Mouse (Mus musculus) hindlimb bud, embryonic 11.5 days (tissue): ENCODE results near the gene Trhde.

Source experiments
- DNase-seq: peaks from one replicate; pipeline ENCODE4 v3.0.0-alpha.2; 2012; ENCODE audit warnings: low read depth, low spot score; ENCODE audit errors: extremely low spot score

Gene Trhde

GRCm38 (mm10) chr10:114802161-114802651 lies at the start of gene Trhde:
Gene Trhde, minus strand, starts transcription at chr10:114802307.
- no peak for DNase-seq

DNA sequence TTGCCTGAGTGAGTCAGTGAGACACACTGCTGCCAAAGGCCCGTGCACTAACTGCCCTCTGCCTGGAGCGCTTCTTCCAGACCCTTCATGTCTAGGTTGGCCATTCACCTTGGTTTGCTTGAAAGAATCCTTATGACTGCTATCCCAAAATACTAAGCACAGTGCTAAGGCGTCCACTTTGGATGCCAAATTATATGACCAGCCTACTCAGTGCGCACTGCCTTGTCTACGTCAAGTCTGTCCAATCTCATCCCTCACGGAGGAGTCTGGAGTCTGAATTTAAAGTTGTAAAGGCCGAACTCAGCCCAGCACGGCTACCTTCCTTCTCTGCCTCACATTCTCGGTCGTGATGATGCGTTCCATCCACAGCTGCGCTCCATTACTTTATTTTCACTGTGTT lies 39.9 kb upstream of the Trhde start:
- DNase-seq = no peak

DNA sequence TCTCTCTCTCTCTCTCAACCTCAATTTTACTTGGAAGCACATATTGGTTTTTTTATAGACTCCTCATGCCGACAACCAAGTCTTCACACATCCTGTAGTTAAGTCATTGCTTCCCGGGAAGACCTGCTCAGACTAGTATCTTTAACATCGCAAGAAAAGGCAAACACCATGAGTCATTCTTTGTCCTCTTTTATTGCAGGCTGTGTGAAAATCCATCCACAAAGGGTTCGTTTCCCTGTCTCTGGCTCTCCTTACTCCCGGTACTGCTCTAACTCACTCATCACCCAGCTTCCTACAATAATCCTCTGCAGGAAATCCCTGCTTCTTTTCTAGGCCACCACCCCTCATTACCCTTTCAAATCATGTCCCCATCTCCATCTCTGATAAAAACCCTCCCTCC lies 39.3 kb upstream of the Trhde start:
- no peak for DNase-seq

DNA sequence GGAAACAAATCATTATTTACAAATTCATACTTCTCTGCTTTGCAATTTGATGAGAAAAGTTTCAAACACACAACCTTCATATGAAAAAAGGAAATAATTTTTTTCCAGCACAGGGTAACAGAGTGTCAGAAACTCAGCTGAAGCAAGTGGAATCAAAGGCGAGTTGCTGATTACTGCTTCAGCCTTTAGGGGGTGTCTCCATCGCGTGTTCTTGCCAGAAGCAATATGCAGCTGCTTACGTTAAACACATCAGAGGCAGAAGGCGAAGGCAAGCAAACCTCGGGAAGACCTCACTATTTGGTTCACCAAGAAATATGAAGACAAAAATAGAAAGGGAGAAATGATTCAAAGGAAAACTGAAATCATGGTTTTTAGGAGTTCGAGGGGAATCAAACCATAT lies 29.2 kb upstream of the Trhde start:
- no peak for DNase-seq

DNA sequence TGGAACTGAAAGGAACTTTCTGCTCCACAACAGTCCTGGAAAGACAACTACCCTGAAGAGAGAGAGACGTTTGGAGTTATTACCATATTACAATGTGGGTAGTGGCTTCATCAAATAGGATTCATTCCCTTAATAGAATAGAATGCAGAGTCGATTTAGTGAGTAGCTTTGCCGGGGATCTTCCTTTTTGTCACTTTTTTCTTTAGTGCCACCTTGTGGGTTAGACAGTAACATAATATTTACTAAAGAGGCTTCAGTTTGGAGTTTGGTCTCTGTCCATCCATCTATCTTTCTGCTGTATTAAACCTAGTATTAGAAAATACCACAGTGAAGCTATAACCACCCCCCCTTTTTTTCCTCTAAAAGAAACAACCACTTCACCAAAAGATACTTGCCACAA lies 6.7 kb upstream of the Trhde start:
- DNase-seq = no peak

- no peak for DNase-seq
These were observed 3.8 kb upstream of the Trhde start for GRCm38 (mm10) chr10:114805884-114806283.

- DNase-seq = no peak
These were observed 498 bp downstream of the Trhde start for GRCm38 (mm10) chr10:114801457-114802160.

- no peak for DNase-seq
These were observed 1.5 kb downstream of the Trhde start for GRCm38 (mm10) chr10:114800331-114801304.

GRCm38 (mm10) chr10:114799481-114799880 lies 2.6 kb downstream of the Trhde start:
- DNase-seq = no peak

DNA sequence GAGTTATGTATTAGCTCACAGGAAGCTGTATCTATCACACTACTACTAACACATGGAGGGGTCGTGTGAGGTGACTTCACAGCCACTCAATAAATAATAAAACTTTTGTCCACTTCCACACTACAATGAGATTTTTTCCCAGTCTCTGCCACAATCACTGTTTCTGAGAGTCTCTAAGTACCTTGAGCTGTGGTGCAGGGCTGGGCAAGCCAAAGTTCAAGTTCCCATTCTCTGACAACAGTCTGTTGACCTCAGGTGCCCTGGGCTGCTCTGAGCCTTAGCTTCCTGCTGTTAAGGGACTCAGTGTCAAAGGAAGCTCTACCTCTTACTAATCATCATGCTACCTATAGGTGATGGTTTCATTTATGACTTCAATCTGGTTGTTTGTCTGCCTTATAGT lies 3.3 kb downstream of the Trhde start:
- no peak for DNase-seq

- DNase-seq = no peak
These were observed 3.9 kb downstream of the Trhde start for GRCm38 (mm10) chr10:114798218-114798617.

GRCm38 (mm10) chr10:114797664-114798063 lies 4.4 kb downstream of the Trhde start:
- no peak for DNase-seq

DNA sequence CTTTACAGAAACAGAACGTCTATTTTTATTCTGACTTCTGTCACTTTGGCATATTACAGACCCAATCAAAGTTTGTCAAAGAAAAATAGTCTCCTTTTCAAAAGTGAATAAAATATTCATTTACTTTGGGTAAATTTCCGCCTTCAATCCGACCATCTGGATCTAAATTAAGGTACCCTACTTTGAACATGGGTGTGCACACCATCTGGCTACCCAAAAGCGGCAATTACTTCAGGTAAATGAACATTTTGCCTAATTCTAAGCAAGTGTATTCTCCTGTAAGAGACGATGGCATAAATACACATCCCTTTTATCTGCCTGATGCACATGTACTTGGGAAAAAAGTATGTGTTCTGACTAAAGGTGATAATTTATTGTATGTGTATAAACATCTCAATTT lies 5.2 kb downstream of the Trhde start:
- DNase-seq = no peak

DNA sequence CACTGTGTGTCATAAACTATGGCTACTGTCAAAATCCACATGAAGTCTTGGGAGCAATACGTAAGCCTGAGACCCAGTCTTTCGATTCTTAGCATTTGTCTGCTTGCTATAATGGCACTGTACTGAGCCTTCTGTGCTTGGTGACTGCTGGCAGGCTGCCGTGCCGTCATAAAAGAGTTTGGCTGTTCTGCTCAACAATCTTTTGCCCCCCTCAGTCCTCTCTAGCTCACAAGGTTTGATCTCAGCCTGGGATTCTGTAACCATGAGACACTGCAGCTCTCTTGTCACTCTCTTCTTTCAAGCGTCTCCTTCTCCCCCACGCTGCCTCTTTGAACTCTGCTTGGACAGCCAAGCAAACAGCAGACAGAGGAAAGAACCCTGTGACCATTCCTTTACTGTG lies 7.9 kb downstream of the Trhde start:
- DNase-seq = no peak

DNA sequence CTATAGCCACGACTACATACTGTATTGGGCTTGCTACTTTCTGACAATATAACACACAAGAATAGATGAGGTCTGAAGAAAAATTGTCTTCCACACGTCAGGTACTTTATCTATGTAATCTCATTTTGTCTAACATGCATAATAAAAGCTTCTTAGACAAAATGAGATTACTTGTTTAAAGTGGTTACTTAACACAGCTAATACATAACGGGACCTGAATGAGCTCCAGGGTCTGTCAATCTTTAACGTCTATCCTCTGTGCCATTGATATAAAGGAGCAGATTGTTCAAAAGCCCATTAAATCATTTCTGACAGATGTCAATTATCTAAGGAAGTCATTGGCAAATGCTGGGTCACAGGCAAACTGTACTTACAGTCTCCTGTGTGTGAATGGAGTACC lies 36.2 kb downstream of the Trhde start:
- DNase-seq = no peak

GRCm38 (mm10) chr10:114762125-114762524 lies 40.0 kb downstream of the Trhde start:
- DNase-seq = no peak

GRCm38 (mm10) chr10:114759240-114759639 lies 42.9 kb downstream of the Trhde start:
- DNase-seq = no peak

DNA sequence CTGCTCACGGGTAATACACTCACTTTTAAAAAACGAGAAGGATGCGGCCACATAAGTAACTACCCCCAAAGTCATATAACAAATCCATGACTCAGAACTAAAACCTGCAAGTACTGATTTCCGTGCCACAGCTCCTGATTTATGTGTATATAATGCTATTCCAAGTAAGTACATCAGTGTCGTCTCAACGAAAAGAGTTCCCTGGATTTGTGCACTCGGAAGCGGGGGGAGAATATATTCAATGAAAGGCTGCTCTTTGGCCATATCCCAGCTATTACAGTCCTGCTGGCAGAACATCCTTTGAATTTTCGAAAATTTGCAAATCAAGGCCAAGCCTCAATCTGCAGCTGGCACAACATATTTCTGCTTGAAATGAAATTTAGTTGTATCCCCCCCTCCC lies 43.5 kb downstream of the Trhde start:
- no peak for DNase-seq

DNA sequence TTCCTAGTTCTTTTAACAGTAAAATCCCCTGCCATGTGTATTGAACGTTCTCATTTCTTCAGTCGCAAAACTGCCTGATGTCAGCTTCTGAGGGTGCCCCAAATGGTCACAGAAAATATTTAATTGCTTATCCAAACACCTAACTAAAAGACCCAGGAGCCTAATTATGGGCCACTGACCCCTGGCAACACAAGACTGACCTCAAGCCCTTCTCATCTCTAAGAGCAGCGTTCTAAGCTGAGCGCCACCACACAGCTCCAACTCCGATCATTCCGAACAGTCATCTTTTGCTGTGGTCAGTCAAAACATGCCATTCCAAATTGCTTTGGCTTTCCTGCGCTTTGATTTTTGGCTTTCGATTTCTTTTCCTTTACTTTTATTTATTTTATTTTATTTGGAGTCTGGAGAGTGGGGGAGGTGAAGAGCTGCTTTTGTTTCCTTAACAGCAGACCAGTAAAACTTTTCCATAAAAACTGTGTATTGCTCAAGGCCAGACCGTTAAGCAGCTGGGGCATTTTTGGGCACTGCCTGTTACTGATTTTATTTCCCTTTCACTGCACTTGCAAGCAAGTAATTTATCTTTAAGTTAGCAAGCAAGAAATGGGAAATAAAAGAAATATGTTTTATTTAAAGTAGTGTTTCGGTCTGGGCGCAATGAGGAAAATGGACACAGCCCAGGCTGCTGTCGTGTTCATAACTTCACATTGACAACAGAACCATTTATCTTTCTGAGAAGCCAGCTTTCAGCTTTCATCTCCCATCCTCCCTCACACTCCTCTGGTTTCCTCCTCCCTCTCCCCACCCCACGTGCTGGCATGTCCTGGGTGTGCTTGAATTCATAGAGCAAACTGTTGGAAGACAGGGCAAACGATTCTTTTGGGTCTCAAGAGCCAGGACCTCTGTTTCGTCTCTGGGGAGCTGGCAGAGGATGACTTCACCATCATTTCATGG lies 59.1 kb downstream of the Trhde start:
- DNase-seq = no peak

DNA sequence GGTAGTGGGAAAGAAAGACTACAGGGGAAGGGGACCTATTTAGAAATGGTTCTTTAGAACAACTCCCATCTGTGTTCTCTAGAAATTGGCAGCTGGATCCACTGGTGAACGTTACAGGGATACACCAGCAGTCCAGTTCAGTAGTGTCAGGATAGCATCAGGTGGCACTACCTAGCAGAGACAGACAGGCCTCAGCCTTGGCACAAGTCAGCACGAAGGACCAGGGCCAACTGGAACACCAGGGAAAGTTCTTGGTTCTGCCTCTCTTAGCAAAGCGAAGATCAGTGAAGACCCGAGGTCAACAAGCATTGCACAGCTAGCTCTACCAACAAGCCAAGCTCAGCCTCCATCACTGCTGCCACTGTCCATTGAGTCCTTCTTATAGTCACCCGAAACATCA lies 62.2 kb downstream of the Trhde start:
- DNase-seq = no peak

DNA sequence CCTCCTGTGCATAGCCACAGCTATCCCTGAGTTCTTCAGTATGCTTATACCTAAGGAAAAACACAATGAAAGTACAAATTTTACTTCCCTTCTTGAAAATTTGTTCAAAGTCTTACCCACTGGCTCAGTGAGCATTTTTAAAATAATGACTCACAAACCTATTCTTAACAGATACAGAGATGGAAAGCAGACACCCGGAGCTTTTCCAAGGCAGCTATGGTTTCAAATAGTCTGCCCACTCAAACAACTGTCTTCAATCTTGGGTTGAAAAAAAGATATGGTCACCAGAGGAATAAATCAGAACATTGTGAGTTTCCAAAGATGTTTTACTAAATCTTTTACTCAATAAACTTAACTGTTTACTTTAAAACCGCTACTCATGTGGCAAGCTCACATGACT lies 64.5 kb downstream of the Trhde start:
- DNase-seq = no peak
